Mouse (Mus musculus) frontal cortex, adult (tissue): ENCODE results near the gene Srgap2.

Experiments
- ATAC-seq: cut with Nextera tagmentation; 2 replicates; pipeline ENCODE4 v1.9.2; 2017; ENCODE audit warnings: mild to moderate bottlenecking, moderate library complexity, mixed read lengths; ENCODE audit not compliant: low TSS enrichment

The Srgap2 gene

DNA sequence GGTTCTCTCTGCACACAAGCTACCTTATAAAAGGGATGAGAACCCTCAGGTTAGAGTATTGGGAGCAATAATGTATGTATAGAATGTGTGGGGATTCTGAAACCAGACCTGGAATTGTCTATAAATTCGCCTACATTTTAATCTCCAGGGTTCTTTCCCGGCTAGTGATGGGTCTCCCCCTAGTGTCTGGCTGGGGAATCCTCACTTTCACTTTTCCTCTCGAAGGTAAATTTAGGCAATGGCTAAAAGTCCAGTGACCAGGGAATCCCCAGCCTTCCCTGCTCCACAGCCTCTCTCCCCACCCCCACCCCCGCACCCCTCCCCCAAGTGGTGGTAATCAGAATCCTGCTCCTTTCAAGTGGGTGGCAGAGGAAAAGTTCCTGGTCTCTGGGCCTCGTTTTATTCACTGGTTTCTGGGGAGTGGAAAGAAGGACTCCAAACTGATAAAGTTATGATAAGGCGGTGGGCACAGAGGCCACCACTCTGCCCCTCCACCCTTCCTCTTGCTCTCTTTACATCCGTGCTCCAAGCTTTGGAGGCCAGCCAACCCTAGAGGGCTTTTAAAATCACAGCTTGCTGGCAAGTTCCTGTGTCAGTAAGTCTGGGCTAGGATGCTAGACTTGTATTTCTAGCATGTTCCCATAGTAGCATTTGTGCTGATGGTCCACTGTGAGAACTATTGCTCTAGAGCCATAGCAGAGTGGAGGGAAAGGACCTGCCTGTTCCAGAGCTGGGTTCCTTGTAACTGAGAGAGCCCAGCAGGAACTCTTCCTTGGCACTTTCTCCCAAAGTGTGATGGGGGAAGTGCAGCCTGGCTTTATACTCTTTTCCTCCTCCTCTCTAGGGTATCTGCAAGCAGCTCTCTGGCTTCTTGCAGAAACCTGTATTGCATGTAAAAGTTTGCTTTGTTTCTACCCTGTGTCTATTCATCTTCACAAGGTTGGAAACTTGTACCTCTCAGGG lies 280.4 kb downstream of the Srgap2 start:
- ATAC-seq, result peak; percentile 35

DNA sequence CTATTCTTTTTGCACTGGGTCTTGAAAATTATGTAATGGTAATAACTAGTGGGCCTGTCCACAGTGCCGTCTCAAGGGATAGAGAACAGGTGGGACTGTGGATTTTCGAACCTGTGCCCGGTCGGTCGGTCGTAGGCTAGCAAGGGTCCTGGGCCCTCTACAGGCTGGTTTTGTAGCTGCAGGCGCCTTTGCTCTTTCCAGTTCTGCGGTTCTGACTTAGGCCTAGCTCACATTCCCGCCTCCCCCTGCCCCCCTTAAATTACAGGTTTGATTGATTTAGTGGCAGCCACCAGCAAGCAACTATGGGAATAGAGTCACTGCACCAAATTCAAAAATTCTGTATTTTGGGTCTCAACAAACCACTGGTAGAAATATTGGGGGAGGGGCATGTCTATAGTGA lies 281.2 kb downstream of the Srgap2 start:
- 0 out of 2 replicates have a peak, but pooled peaks have one; percentile 25 for ATAC-seq

DNA sequence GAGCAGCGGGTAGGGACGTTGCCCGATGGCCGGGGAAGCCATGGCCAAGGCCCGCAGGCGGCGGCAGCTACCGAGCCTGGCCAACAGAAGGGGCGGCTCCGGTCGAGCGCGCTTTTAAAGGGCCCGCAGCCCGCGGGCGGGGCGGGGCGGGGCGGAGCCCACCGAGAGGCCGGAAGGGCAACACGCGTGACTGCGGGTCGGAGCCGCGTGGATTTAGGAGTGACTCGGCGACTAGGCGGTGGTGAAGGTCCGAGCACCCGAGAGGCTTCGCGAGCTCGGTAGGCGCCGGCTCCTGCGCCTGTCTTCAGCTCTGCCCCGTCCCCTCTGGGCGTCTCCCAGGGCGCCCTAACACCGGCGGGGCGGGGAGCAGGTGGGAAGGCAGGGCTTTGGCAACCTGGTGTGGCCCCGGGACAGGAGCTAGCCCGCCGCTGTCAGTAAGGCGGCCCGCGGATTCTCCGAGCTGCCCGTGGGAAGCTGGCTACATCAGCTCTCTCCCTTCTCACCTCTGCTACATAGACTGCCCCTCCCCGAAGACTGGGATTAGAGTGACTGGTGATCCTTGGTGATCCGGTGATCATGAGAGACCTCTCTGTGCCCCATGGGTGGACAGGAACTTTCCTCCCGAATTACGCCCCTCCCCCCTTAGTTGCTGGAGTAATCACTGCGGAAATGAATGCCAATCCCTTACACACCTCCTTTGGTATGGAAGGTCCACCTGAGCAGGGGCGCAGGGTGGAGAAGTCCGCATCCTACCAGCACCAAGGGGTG lies 281.9 kb downstream of the Srgap2 start, which contains the start of gene Rassf5:
Gene Rassf5, minus strand, starts transcription at position 170 of the 768 bp plus-strand sequence.
- ATAC-seq, result peak; percentile 28

DNA sequence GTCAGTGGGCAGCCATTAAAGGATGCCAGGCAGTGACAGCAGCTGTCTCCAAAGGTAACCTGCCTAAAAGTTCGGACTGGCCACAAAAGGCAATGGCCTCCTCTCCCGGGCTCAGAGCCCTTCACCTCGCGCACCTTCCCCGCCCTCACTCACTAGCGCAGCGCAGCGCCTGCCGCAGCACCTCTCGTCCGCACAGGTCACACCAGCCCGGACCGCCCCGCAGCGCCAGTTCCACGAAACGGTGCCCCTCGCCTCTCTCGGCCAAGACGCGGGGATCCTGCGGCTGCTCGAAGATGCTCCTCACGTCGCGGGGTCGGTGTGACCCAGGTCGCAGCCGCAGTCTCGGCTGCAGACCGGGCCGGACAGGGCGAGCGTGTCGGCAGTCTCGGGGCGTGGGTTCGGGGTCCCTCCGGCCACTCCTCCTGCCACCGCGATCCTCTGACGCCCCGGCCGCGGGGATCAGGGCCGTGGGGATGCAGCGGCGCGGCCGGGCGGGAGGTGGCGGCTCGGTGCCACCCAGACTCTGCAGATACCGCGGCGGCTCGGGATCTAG lies 282.5 kb downstream of the Srgap2 start:
- ATAC-seq, result 0 out of 2 replicates have a peak, but pooled peaks have one; percentile 1

DNA sequence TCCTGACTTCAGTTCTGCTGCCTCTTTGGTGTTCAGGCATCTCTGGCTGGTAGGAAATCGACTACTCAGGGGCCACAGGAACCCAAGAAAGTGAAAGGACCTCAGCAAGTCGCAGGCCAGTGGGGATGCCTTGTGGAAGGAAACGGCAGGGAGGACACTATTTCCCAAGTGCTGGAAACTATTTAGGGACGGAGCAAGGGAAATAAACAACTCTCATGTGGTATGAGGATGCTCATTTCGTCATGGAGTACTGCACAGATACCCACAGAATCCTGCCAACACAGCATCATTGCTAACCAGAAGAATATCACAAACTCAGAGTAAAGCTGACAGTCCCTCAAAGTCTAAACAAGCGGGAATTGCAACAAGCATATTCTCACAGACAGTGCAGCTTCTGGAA lies 284.2 kb downstream of the Srgap2 start:
- ATAC-seq, result no peak

DNA sequence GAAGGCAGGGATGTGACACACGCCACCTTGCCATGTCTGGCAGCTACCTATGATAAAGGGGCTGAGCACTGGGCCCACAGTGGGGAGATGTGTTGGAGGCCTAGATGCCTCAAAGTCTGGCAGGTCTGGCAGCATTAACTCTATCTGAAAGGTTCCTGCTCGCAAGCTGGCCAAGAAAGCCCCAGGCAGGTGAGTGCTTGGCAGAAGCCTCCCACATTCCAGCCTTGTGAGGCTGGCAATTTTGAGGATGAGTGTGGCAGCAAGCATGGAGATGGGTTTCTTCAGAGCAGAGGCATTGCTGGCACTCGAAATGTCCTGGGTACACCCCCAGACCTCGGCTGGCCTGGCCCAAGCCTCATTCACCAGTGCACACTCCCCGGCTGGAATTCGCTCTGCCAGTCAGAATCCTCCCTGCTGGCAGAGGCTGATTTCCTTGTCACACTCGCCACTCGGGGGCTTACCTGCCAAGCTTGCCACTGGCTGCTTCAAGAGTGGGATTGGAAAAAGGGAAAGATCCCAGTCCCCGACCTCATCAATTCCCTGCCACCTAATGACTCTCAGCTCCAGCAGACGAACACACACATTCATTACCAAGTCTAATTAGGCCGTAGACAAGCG lies 287.5 kb downstream of the Srgap2 start:
- no peak for ATAC-seq

DNA sequence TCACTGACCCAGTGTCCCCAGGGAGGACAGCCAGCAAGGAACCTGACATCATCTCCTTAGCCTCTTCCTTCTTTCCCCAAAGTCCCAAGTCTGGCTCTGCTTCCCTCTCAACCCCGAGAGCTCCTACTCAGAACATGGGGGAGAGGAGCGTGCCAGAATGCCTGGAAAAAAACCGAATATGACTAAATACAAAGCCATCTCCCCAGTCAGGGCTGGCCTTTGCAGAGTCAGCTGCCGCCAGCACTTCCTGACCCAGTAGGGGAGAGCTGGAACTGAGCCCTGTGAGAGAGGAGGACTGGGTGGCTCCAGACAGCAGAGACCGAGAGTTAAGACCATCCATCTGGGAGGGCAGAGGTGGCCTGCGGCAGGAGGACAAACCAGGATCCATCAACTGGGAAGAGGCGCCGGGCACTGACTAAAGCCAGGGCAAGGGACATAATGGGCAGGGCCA lies 288.2 kb downstream of the Srgap2 start:
- ATAC-seq, result peak; percentile 38; the same call in 1 of the 2 replicates

DNA sequence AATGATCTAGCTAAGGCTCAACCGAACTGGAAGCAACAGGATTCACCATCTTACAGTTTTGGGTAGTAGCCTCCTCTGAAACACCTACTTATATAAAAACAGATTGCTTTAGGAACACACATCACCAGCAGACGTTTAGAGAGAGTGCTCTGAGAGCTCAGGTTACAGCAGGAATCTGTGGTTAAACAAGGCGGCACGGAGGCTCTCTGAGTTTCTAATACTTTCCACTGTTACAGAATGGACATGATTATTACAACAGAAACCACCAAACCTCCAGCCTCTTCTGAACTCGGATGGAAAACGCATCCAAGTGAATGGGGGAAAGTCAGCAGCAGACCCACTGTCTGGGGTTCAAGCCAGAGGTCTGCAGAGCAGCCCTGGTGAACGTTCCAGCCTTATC lies 291.1 kb downstream of the Srgap2 start:
- no peak; the same call in 1 of the 2 replicates for ATAC-seq
